Mouse (Mus musculus) limb, embryonic 11.5 days (tissue): ENCODE measurements around the gene Ppt1. TPM values are rescaled to one million over a fixed set of nuclear protein-coding genes. Genes with fewer than 3 reads are reported as not detected.

ENCODE experiments used
- ATAC-seq: fragments of 200-750 bp; cut with Nextera tagmentation; 2 replicates; pipeline ENCODE4 v1.8.0; 2017; ENCODE audit warnings: low read depth; ENCODE audit not compliant: insufficient number of reproducible peaks, low FRiP score, low TSS enrichment
- DNase-seq: peaks from one replicate; pipeline ENCODE4 v3.0.0-alpha.2; 2015; ENCODE audit warnings: low spot score
- H3K27ac ChIP-seq: fragments of 300-500 bp; sonication (generic); replicated peaks from 2 replicates; pipeline ENCODE4 v1.5.1; 2014; ENCODE audit warnings: low read depth, mild to moderate bottlenecking, low read length
- H3K27me3 ChIP-seq: fragments of 300-500 bp; sonication (generic); 2 replicates; pipeline ENCODE4 v1.6.1; 2014; ENCODE audit warnings: mild to moderate bottlenecking, low read length, mixed read lengths; ENCODE audit not compliant: control insufficient read depth, insufficient read depth
- H3K36me3 ChIP-seq: fragments of 300-500 bp; sonication (generic); 2 replicates; pipeline ENCODE4 v1.6.1; 2014; ENCODE audit warnings: mild to moderate bottlenecking, low read length, moderate library complexity, mixed read lengths; ENCODE audit not compliant: control insufficient read depth, insufficient read depth
- H3K4me1 ChIP-seq: fragments of 300-500 bp; sonication (generic); 2 replicates; pipeline ENCODE4 v1.6.1; 2014; ENCODE audit warnings: low read length, mixed read lengths; ENCODE audit not compliant: control insufficient read depth, insufficient read depth
- H3K4me2 ChIP-seq: fragments of 300-500 bp; sonication (generic); 2 replicates; pipeline ENCODE4 v1.6.1; 2014; ENCODE audit warnings: low read depth, mild to moderate bottlenecking, moderate library complexity; ENCODE audit not compliant: severe bottlenecking
- H3K4me3 ChIP-seq: fragments of 300-500 bp; sonication (generic); 2 replicates; pipeline ENCODE4 v1.5.1; 2014; ENCODE audit warnings: low read depth, low read length
- H3K9ac ChIP-seq: fragments of 300-500 bp; sonication (generic); 2 replicates; pipeline ENCODE4 v1.6.1; 2014; ENCODE audit warnings: mild to moderate bottlenecking, low read length
- H3K9me3 ChIP-seq: fragments of 300-500 bp; sonication (generic); 2 replicates; pipeline ENCODE4 v1.6.1; 2016; ENCODE audit warnings: low read length; ENCODE audit not compliant: control insufficient read depth
- WGBS: fragments of 180-500 bp; shearing (Covaris S2); extraction: QIAGEN DNeasy Blood & Tissue Kit; methylation state at CpG from one replicate; pipeline ENCODE4 v1.1.7; 2014; 5-methylcytosine and 5-hydroxymethylcytosine counted together
- polyA plus RNA-seq: library from polyadenylated mRNA; unstranded; fragments of >200 nt; fragmentation: Nextera tagmentation; extraction: Ambion mirVana; gene quantifications from 2 replicates; pipeline ENCODE4 v1.2.1, GENCODE M21; 2014

Ppt1 gene
- polyA plus RNA-seq, 1 experiment from 2014 or later, result 52.4 TPM

DNA sequence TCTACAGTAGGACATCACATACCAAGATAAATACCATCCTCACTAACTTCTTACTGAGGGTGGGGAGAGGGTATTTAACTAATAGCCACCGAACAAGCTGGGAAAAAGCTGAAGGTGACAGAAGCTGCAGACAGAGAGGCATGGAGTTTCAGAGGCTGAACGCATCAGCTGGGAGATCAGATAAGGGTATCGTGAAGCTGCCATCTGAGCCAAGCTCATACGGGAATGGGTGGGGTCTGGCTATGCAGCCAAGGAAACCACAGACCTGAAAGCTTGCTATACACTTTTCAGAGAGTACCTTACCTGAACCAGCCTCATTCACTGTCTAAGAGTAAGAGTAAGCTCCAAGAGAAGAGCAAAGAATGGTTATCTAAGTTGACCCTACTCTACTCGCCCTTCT, 37.0 kb downstream of the Ppt1 start:
- WGBS, result 80% methylated on average over 5 of the region's 5 CpGs
- ATAC-seq, result no peak

DNA sequence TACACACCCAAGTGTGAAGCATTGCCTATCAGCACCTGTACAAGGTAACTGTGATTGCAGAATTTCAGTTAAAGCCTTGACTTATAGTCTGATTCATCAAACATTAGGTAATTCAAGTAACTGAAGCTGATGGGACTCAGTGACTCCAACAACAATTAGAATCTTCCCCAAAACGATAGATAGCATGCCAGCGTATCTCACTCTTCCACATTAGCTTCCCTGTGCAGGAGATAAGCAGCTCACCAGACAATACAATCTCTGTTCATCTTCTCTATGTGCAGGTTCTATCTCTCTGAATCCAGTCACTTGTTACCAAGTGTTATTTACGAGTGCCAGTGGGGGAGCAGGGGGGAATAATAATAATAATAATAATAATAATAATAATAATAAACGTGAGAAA, 37.5 kb downstream of the Ppt1 start:
- DNase-seq (no peak), ATAC-seq (no peak)
- Histone ChIP-seq H3K4me1 (no peaks in the 10 kb centered on the region), H3K27me3 (no peaks in the 10 kb centered on the region), H3K9ac (no peak overlapping the region), H3K36me3 (peaks cover 5% of the 10 kb centered on the region), H3K27ac (no peak overlapping the region), H3K9me3 (no peaks in the 10 kb centered on the region), H3K4me2 (no peak overlapping the region), H3K4me3 (no peak overlapping the region)
- WGBS, result 89% methylated on average over 4 of the region's 4 CpGs

More for the DNA sequence above, 37.0 kb downstream of the Ppt1 start:
- H3K4me3 ChIP-seq, result no peak overlapping the region
- H3K9ac ChIP-seq, result no peak overlapping the region
- no peak for DNase-seq
- H3K27ac ChIP-seq, result no peak overlapping the region
- H3K36me3 ChIP-seq, result peaks cover 5% of the 10 kb centered on the region
- no peaks in the 10 kb centered on the region for H3K9me3 ChIP-seq
- no peak overlapping the region for H3K4me2 ChIP-seq
- no peaks in the 10 kb centered on the region for H3K4me1 ChIP-seq
- no peaks in the 10 kb centered on the region for H3K27me3 ChIP-seq

DNA sequence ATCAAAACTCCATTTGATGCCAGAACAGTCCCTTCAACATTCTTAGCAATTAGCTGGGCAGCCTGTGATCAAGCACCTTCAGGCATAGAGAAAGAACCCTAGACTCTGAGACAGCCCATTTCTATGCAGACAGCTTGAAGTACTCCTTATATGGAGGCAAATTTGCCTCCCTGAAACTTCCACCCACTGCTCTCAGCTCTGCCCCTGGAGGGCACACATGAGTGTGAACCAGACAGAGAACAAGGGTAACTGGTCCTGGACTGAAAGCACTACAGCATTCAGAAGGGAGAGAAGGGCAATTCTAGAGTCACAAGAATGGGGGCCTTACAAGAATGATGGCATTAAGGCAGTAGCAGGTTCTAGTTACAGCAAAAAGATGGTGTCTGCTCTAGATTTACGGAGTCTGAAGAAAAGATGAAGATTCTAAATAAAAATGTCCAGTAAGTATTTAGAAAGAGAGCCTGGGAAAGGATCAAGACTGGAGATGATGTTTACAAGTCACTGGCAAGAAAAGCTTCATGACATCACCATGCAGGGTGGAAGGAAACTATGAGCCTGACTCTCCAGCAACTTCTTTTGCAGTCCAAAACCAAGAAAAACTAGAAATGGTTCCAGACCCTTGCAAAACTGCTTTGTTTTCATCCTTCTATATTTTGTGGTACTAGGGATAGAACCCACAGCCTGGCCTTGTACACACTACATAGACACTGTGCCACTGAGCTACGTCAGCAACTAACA, 42.5 kb downstream of the Ppt1 start:
- no peaks in the 10 kb centered on the region for H3K36me3 ChIP-seq
- H3K9ac ChIP-seq, result no peak overlapping the region
- no peaks in the 10 kb centered on the region for H3K27me3 ChIP-seq
- no peak overlapping the region for H3K27ac ChIP-seq
- H3K4me1 ChIP-seq, result no peaks in the 10 kb centered on the region
- no peak overlapping the region for H3K4me3 ChIP-seq
- WGBS, result 97% methylated on average over 2 of the region's 2 CpGs
- H3K4me2 ChIP-seq, result no peak overlapping the region
- H3K9me3 ChIP-seq, result no peaks in the 10 kb centered on the region
- ATAC-seq (no peak), DNase-seq (no peak)

DNA sequence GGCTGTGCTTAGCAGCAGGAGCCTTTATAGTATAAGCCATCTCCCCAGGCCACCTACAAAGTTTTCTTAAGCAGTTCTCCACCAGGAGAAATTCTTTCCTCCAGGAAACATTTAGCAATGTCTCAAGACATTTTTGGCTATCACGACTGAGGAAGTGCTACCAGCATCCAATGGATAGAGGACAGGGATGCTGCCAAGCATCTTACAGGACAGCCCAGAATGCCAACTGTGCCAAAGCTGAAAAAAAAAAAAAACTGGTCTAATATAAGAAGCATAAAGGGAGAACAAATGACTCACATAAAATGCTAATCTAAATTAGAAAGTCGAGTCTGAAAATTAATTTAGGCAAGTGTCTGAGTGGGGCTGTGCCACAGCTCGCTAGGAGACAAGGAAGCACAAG, 46.5 kb downstream of the Ppt1 start:
- no peak for DNase-seq
- Histone ChIP-seq H3K9ac (no peak overlapping the region), H3K27me3 (no peaks in the 10 kb centered on the region), H3K4me3 (no peak overlapping the region), H3K4me2 (no peak overlapping the region), H3K9me3 (no peaks in the 10 kb centered on the region), H3K27ac (no peak overlapping the region), H3K36me3 (no peaks in the 10 kb centered on the region), H3K4me1 (no peaks in the 10 kb centered on the region)
- ATAC-seq, result no peak
- WGBS, result 87% methylated on average over 3 of the region's 3 CpGs

DNA sequence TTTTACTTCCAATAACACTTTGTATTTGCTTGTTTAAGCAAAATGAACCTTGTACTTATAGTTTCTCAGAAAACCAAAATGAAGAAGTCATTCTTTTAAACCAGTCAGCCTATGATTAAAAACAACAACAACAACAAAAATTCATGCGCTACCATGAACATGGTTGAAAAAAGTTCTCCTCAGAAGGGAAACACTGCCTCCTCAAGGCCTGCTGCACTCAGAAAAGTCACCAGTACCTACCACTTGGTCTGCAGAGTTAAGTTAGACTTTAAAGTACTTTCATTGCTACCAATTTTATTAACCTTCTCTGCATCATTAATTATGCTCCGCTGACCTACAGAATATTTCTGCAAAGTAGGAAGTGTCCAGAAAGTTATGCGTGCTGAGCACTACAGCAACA, 47.3 kb downstream of the Ppt1 start:
- H3K4me1 ChIP-seq, result no peaks in the 10 kb centered on the region
- no peak overlapping the region for H3K4me2 ChIP-seq
- H3K9ac ChIP-seq, result no peak overlapping the region
- WGBS, result 92% methylated on average over 3 of the region's 3 CpGs
- no peaks in the 10 kb centered on the region for H3K27me3 ChIP-seq
- H3K27ac ChIP-seq, result no peak overlapping the region
- ATAC-seq (no peak), DNase-seq (no peak)
- H3K9me3 ChIP-seq, result no peaks in the 10 kb centered on the region
- H3K36me3 ChIP-seq, result no peaks in the 10 kb centered on the region
- H3K4me3 ChIP-seq, result no peak overlapping the region

DNA sequence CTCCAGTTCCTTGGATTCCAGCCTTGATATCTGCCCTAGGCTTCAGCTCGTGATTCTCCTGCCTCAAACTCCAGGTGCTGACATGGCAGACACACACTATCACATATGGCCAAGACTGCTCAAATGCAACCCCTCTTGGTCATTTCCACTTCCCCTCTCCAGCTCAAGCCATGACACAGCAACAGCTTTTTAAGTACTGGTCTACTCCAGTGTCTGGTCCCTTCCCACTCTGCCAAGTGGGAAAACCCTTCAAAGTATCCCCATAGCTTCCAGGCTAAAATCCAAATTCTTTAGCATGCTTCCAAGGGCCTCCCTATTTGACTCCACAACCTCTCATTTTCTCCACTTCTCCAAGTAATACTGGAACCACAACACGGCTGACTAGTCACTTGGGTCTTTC, 48.0 kb downstream of the Ppt1 start:
- Histone ChIP-seq H3K36me3 (no peaks in the 10 kb centered on the region), H3K4me2 (no peak overlapping the region; the same call in 1 of the 2 replicates), H3K9ac (no peak overlapping the region), H3K4me3 (no peak overlapping the region), H3K27ac (no peak overlapping the region), H3K4me1 (no peaks in the 10 kb centered on the region), H3K9me3 (no peaks in the 10 kb centered on the region), H3K27me3 (no peaks in the 10 kb centered on the region)
- ATAC-seq (no peak), DNase-seq (no peak)
- 71% methylated on average over 2 of the region's 2 CpGs for WGBS

DNA sequence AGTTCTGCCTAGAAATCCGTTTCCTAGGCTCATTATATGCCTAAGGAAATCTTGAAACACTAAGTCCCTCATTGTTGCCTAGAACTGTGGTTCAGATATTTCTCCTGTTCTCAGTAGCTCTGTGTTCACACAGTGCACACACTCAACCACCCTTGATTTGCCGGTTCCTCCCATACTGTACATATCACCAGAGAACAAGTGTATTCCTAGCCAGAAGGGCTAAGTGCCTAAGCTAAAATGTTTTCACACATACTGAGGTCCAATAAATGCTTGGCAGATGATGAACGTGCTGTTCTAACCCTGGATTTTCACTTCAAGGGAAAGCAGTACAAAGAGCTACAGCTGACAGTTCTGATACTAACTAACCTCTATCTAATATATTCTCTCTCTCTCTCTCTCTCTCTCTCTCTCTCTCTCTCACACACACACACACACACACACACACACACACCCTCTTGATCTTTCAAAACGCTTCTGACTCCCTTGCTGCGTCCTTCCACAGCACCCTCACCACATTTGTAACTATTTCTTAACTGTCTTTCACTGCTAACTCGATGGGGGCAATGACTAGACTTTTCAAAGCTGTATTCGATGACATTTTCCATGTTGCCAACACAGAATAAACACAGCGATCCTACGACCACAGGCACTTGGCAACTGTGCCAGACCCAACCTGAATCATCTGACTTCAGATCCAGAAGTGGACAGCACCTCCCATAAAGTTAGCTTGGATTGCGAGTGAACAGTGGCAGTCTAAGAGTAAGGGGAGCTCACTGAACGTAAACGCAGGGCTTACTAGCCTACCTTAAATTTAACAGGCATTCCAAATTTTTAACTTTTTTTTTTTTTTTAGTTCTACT, 48.7 kb downstream of the Ppt1 start:
- Histone ChIP-seq H3K4me2 (peak overlapping the region; percentile 43), H3K27ac (no peak overlapping the region), H3K27me3 (no peaks in the 10 kb centered on the region), H3K9ac (peak overlapping the region; percentile 76; the same call in 1 of the 2 replicates), H3K9me3 (no peaks in the 10 kb centered on the region), H3K4me1 (no peaks in the 10 kb centered on the region), H3K4me3 (peak overlapping the region; percentile 84), H3K36me3 (no peaks in the 10 kb centered on the region)
- DNase-seq (no peak), ATAC-seq (no peak)
- WGBS, result 49% methylated on average over 12 of the region's 12 CpGs

DNA sequence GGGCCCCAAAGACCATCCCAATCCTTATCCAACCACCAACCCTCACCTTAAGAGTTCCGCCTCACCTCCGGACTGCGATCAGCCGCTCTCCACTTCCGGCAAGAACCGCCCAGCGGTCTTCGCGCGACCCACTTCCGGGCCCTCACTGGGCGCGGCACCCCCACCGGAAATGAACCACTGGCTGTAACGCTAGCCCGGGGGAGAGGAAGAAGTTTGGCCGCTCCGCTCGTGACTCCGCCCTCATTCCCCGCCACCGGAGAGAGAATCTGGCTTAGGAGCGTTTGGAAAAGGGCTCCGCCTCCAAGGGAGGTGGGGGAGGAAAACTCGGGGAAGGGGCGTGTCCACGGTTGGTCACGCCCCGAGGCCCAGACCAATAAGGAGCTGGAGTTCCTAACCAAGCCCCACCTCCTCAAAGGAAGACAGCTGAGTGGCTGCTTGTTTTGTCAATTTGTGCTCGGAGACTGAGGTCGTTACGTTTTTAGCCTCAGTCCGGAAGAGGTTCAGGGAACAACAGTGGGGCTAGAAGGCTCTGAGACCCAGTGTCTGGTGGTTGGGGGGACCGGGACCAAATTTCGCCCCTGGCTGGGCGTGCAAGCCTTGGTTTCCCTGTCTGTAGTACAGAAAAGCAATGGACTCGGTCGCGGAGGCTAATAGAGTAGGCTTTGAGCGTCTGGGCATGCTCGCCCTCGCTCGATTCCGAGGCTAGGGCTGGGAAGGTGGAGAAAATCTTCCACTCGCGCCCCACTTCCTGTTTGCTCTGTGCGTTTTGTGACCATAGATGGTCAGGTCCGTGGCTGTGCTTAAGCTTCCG, 49.9 kb downstream of the Ppt1 start, which contains the start of gene Cap1:
Gene Cap1 (minus strand): TSS at position 289 of the 811 bp plus-strand sequence.
- Histone ChIP-seq H3K4me2 (peak within 1 kb of the TSS; percentile 83), H3K27me3 (no peaks in the 10 kb centered on the region), H3K4me3 (peak within 1 kb of the TSS; percentile 84), H3K9me3 (no peaks in the 10 kb centered on the region), H3K36me3 (no peaks in the 10 kb centered on the region), H3K4me1 (no peaks in the 10 kb centered on the region; the same call in 1 of the 2 replicates), H3K27ac (peak within 1 kb of the TSS; percentile 98), H3K9ac (peak within 1 kb of the TSS; percentile 77)
- under 1% methylated on average over 49 of the region's 49 CpGs for WGBS
- DNase-seq (peak; percentile 98), ATAC-seq (peak; percentile 95)
